Mouse (Mus musculus) adrenal gland, adult 18-20 months (tissue): ENCODE data around the gene Rmi2. TPM values are rescaled to one million over a fixed set of nuclear protein-coding genes. Genes with fewer than 3 reads are reported as not detected.
"Not testable (repeated sequence)": the region's sequence is repeated elsewhere in the genome, so short reads cannot be mapped to it uniquely, and the experiment has no call there.

Source experiments
- DNase-seq, 2 experiments: peaks; one replicate each; pipeline ENCODE4 v3.0.0; 2021 to 2022; ENCODE audit warnings: low spot score in 2 of 2
- total RNA-seq, 2 experiments: library from RNA; stranded (reverse); gene quantifications; 1 replicate in 1 of 2; 2 replicates in 1 of 2; pipeline ENCODE4 v1.2.3; 2021

Gene Rmi2
- total RNA-seq, 2 experiments from 2014 or later: 0.51 to 0.56 TPM

GRCm38 (mm10) chr16:10825840-10826239 lies 9.0 kb upstream of the Rmi2 start:
- no peak for DNase-seq

- no peak for DNase-seq
Measured at GRCm38 (mm10) chr16:10827269-10827668, 7.6 kb upstream of the Rmi2 start.

GRCm38 (mm10) chr16:10827766-10828460 lies 6.9 kb upstream of the Rmi2 start:
- no peak for DNase-seq

GRCm38 (mm10) chr16:10828461-10828805 lies 6.4 kb upstream of the Rmi2 start:
- DNase-seq: no peak

- no peak for DNase-seq
Measured at GRCm38 (mm10) chr16:10834542-10834910, 333 bp upstream of the Rmi2 start.

- DNase-seq: no peak
Measured at GRCm38 (mm10) chr16:10836388-10836787, 1.5 kb downstream of the Rmi2 start.

GRCm38 (mm10) chr16:10837250-10837649 lies 2.4 kb downstream of the Rmi2 start:
- DNase-seq: no peak

GRCm38 (mm10) chr16:10837903-10838302 lies 3.0 kb downstream of the Rmi2 start:
- no peak for DNase-seq

GRCm38 (mm10) chr16:10838487-10839245 lies 3.8 kb downstream of the Rmi2 start:
- no peak for DNase-seq

GRCm38 (mm10) chr16:10840018-10840417 lies 5.2 kb downstream of the Rmi2 start:
- DNase-seq: no peak

- no peak for DNase-seq
Measured at GRCm38 (mm10) chr16:10842282-10842855, 7.5 kb downstream of the Rmi2 start.

GRCm38 (mm10) chr16:10843486-10844318 lies 8.8 kb downstream of the Rmi2 start:
- DNase-seq: no peak

GRCm38 (mm10) chr16:10844319-10844670 lies 9.4 kb downstream of the Rmi2 start:
- DNase-seq: no peak

GRCm38 (mm10) chr16:10845952-10846351 lies 11.1 kb downstream of the Rmi2 start:
- DNase-seq: no peak

- peak; percentile 64 to 70 for DNase-seq
Measured at GRCm38 (mm10) chr16:10846503-10846902, 11.6 kb downstream of the Rmi2 start.

- peak in 1 of 2 experiments; percentile 56 for DNase-seq
Measured at GRCm38 (mm10) chr16:10849965-10850861, 15.4 kb downstream of the Rmi2 start.

- no peak for DNase-seq
Measured at GRCm38 (mm10) chr16:10850905-10851304, 16.0 kb downstream of the Rmi2 start.

GRCm38 (mm10) chr16:10852216-10852615 lies 17.4 kb downstream of the Rmi2 start:
- not testable (repeated sequence) for DNase-seq

GRCm38 (mm10) chr16:10859726-10860245 lies 24.9 kb downstream of the Rmi2 start:
- no peak for DNase-seq

GRCm38 (mm10) chr16:10861408-10861807 lies 26.5 kb downstream of the Rmi2 start:
- no peak for DNase-seq
